Mouse (Mus musculus): ENCODE results near the gene Spag8. TPM values are rescaled to one million over a fixed set of nuclear protein-coding genes. Genes with fewer than 3 reads are reported as not detected.

Gene Spag8
- total and polyA plus RNA-seq, 2 experiments, result 0.55 to 0.83 TPM

DNA sequence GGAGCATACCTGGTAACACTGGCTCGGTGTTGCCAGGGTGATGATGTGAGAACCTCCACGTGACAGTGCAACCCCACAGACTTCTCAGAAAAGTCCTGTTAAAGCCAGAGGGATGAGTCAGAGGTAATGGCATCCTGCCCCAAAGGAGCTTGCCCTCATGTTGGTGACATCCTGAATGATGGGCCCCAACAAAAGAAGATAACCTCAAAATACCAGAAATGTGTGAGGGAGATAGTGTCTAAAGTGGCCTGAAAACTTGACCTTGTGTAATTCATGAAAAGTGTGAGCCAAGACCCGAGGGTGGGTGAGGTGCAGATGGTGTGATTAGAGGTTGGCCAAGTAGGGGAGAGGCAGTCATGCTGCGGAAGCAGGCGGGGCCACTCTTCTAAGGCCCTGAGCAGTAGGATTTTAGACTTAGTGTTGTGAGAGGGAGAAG, 40.4 kb upstream of the Spag8 start:
- 75% methylated on average over 5 of the region's 5 CpGs for WGBS
- no peaks in the 10 kb centered on the region for H3K4me1 ChIP-seq (ENCODE audit: control insufficient read depth, insufficient read depth, low read length)
- no peaks in the 10 kb centered on the region for H3K79me2 ChIP-seq (ENCODE audit: control insufficient read depth, insufficient read depth, low read length)
- no peaks in the 10 kb centered on the region for H3K36me3 ChIP-seq (ENCODE audit: control insufficient read depth, insufficient read depth, low read length)
- no peak overlapping the region for H3K9ac ChIP-seq (ENCODE audit: low read depth, low read length)
- H3K4me3 ChIP-seq (ENCODE audit: insufficient read depth, low read depth, low read length), result no peak overlapping the region
- TF ChIP-seq POLR2A (IDR thresholded peaks at IDR 0.05; ENCODE audit: extremely low read depth, insufficient read depth, low read length) (no peak), CTCF (IDR thresholded peaks at IDR 0.05; ENCODE audit: low read depth, low read length) (no peak)
- no peak for DNase-seq (ENCODE audit: extremely low read depth, low read depth, low spot score)
- no peaks in the 10 kb centered on the region for H3K27me3 ChIP-seq (ENCODE audit: control insufficient read depth, insufficient read depth, low read length)
- H3K27ac ChIP-seq (replicated peaks; ENCODE audit: insufficient read depth, low read depth, low read length), result no peak overlapping the region

DNA sequence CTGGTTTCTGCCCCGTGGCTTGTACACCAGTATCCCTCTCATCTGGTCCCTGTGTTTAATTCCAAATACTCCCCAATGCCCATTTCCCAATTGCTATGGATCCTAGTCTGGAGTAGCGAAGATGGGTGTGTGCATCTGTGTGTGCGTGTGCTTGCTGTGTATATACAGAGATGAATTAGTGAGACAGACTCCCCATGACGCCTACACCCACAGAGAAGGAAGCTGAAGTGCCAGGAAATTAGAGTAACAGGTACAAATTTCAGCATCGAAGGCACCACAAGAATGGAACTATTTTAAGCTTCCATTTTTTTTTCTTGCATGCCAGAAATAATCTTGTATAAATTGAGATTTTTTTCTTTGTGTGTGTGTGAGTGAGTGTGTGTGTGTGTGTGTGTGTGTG, 37.6 kb upstream of the Spag8 start:
- Histone ChIP-seq H3K27ac (replicated peaks; ENCODE audit: insufficient read depth, low read depth, low read length) (no peak overlapping the region), H3K4me1 (ENCODE audit: control insufficient read depth, insufficient read depth, low read length) (no peaks in the 10 kb centered on the region), H3K27me3 (ENCODE audit: control insufficient read depth, insufficient read depth, low read length) (no peaks in the 10 kb centered on the region), H3K79me2 (ENCODE audit: control insufficient read depth, insufficient read depth, low read length) (no peaks in the 10 kb centered on the region), H3K9ac (ENCODE audit: low read depth, low read length) (no peak overlapping the region), H3K4me3 (ENCODE audit: insufficient read depth, low read depth, low read length) (no peak overlapping the region), H3K36me3 (ENCODE audit: control insufficient read depth, insufficient read depth, low read length) (no peaks in the 10 kb centered on the region)
- TF ChIP-seq POLR2A (IDR thresholded peaks at IDR 0.05; ENCODE audit: extremely low read depth, insufficient read depth, low read length) (no peak), CTCF (IDR thresholded peaks at IDR 0.05; ENCODE audit: low read depth, low read length) (no peak)
- no peak for DNase-seq (ENCODE audit: extremely low read depth, low read depth, low spot score)
- WGBS, result 78% methylated on average over 5 of the region's 5 CpGs

DNA sequence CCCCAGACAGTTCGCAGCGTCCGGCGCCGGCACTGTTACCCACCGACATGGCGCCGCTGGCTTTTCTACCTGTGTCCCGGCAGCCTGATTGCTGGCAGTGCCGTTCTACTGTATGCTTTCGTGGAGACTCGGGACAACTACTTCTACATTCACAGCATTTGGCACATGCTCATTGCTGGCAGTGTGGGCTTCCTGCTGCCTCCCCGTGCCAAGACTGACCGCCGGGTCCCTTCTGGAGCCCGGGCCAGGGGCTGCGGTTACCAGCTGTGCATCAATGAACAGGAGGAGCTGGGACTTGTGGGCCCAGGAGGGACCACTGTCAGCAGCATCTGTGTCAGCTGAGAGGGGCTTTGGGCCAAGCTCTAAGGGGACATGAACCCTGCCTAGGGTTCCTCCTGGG, 36.6 kb upstream of the Spag8 start:
- 94% methylated on average over 17 of the region's 17 CpGs for WGBS
- DNase-seq (ENCODE audit: extremely low read depth, low read depth, low spot score), result no peak

DNA sequence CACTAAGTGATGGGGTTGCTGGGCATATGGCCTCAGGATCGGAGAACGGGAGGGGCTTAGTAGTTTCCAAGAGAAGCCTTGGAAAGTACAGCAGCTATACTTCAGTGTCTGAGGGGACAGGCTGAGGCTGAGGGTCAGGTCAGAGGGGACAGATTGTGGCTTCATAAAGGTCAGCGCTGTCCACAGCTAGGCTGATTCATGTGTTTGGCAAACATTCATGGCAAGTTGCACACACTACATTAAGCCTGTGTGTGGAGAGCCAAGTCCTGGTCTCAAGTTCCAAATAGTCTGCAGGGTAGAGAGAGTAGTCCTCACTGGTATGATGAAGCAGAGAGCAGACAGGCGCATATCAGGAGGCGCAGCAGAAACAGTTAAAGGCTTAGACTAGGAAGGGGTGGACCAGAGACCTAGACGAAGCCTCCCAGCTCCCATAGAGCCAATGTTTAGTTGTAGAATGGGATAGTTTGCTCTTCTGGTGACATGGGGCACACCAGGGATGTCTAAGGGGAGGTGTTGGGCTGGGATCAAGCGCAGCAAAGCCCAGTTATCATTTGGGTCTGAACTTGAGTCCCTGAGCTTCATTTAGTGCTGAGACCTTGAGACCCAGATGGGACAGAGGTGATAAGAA, 26.1 kb upstream of the Spag8 start:
- no peaks in the 10 kb centered on the region for H3K27me3 ChIP-seq (ENCODE audit: control insufficient read depth, insufficient read depth, low read length)
- 85% methylated on average over 7 of the region's 7 CpGs for WGBS
- TF ChIP-seq CTCF (IDR thresholded peaks at IDR 0.05; ENCODE audit: low read depth, low read length), result no peak
- no peak for TF ChIP-seq POLR2A (IDR thresholded peaks at IDR 0.05; ENCODE audit: extremely low read depth, insufficient read depth, low read length)
- no peak overlapping the region for H3K4me3 ChIP-seq (ENCODE audit: insufficient read depth, low read depth, low read length)
- H3K79me2 ChIP-seq (ENCODE audit: control insufficient read depth, insufficient read depth, low read length), result no peaks in the 10 kb centered on the region
- H3K27ac ChIP-seq (replicated peaks; ENCODE audit: insufficient read depth, low read depth, low read length), result no peak overlapping the region
- no peak for DNase-seq (ENCODE audit: extremely low read depth, low read depth, low spot score)
- no peaks in the 10 kb centered on the region for H3K36me3 ChIP-seq (ENCODE audit: control insufficient read depth, insufficient read depth, low read length)
- no peaks in the 10 kb centered on the region for H3K4me1 ChIP-seq (ENCODE audit: control insufficient read depth, insufficient read depth, low read length)
- no peak overlapping the region for H3K9ac ChIP-seq (ENCODE audit: low read depth, low read length)

More for the DNA sequence above, 36.6 kb upstream of the Spag8 start:
- no peaks in the 10 kb centered on the region for H3K36me3 ChIP-seq (ENCODE audit: control insufficient read depth, insufficient read depth, low read length)
- no peaks in the 10 kb centered on the region for H3K27me3 ChIP-seq (ENCODE audit: control insufficient read depth, insufficient read depth, low read length)
- H3K27ac ChIP-seq (replicated peaks; ENCODE audit: insufficient read depth, low read depth, low read length), result no peak overlapping the region
- H3K9ac ChIP-seq (ENCODE audit: low read depth, low read length), result no peak overlapping the region
- TF ChIP-seq POLR2A (IDR thresholded peaks at IDR 0.05; ENCODE audit: extremely low read depth, insufficient read depth, low read length), result no peak
- no peak for TF ChIP-seq CTCF (IDR thresholded peaks at IDR 0.05; ENCODE audit: low read depth, low read length)
- H3K4me1 ChIP-seq (ENCODE audit: control insufficient read depth, insufficient read depth, low read length), result no peaks in the 10 kb centered on the region
- no peaks in the 10 kb centered on the region for H3K79me2 ChIP-seq (ENCODE audit: control insufficient read depth, insufficient read depth, low read length)
- H3K4me3 ChIP-seq (ENCODE audit: insufficient read depth, low read depth, low read length), result no peak overlapping the region

GRCm38 (mm10) chr4:43678541-43678940, 25.1 kb upstream of the Spag8 start:
- no peak for DNase-seq (ENCODE audit: extremely low read depth, low read depth, low spot score)
- no peaks in the 10 kb centered on the region for H3K36me3 ChIP-seq (ENCODE audit: control insufficient read depth, insufficient read depth, low read length)
- no peak overlapping the region for H3K4me3 ChIP-seq (ENCODE audit: insufficient read depth, low read depth, low read length)
- H3K9ac ChIP-seq (ENCODE audit: low read depth, low read length), result no peak overlapping the region
- H3K27ac ChIP-seq (replicated peaks; ENCODE audit: insufficient read depth, low read depth, low read length), result no peak overlapping the region
- H3K4me1 ChIP-seq (ENCODE audit: control insufficient read depth, insufficient read depth, low read length), result no peaks in the 10 kb centered on the region
- no peaks in the 10 kb centered on the region for H3K79me2 ChIP-seq (ENCODE audit: control insufficient read depth, insufficient read depth, low read length)
- TF ChIP-seq CTCF (IDR thresholded peaks at IDR 0.05; ENCODE audit: low read depth, low read length), result no peak
- H3K27me3 ChIP-seq (ENCODE audit: control insufficient read depth, insufficient read depth, low read length), result no peaks in the 10 kb centered on the region
- 93% methylated on average over 6 of the region's 6 CpGs for WGBS

DNA sequence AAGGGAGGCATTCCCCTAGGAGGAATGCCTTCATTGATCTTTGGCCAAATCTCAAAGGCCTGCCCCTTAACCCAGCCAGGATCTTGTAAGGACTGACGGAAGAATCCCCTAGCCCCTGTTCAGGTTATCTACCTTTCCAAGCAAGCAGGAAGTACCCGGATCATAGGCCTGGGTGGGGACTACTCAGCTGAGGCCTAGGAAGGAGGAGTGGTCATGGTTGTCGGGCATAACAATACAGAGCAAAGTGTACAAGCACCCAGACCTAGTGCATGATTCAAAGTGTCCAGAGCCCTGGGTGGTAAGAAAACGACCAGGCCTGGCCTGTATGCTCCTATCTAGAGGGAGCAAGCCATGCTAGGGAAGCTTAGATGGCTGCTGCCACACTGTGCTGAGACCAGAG, 22.2 kb upstream of the Spag8 start:
- DNase-seq (ENCODE audit: extremely low read depth, low read depth, low spot score), result no peak
- 90% methylated on average over 4 of the region's 4 CpGs for WGBS

More for the DNA sequence above, 22.2 kb upstream of the Spag8 start:
- no peaks in the 10 kb centered on the region for H3K79me2 ChIP-seq (ENCODE audit: control insufficient read depth, insufficient read depth, low read length)
- no peak overlapping the region for H3K4me3 ChIP-seq (ENCODE audit: insufficient read depth, low read depth, low read length)
- H3K9ac ChIP-seq (ENCODE audit: low read depth, low read length), result no peak overlapping the region
- H3K36me3 ChIP-seq (ENCODE audit: control insufficient read depth, insufficient read depth, low read length), result no peaks in the 10 kb centered on the region
- TF ChIP-seq CTCF (IDR thresholded peaks at IDR 0.05; ENCODE audit: low read depth, low read length) (no peak), POLR2A (IDR thresholded peaks at IDR 0.05; ENCODE audit: extremely low read depth, insufficient read depth, low read length) (no peak)
- H3K27me3 ChIP-seq (ENCODE audit: control insufficient read depth, insufficient read depth, low read length), result no peaks in the 10 kb centered on the region
- no peaks in the 10 kb centered on the region for H3K4me1 ChIP-seq (ENCODE audit: control insufficient read depth, insufficient read depth, low read length)
- H3K27ac ChIP-seq (replicated peaks; ENCODE audit: insufficient read depth, low read depth, low read length), result no peak overlapping the region
